Mouse (Mus musculus): Measurements from ENCODE around the gene Sncg. TPM values are rescaled to one million over a fixed set of nuclear protein-coding genes. Genes with fewer than 3 reads are reported as not detected.
"Not testable (repeated sequence)": the region's sequence is repeated elsewhere in the genome, so short reads cannot be mapped to it uniquely, and the experiment has no call there.

Gene Sncg
- polyA plus RNA-seq (2014; fragmentation: Nextera tagmentation; extraction: Ambion mirVana): 74.9 and 76.8 TPM in 2 replicates

DNA sequence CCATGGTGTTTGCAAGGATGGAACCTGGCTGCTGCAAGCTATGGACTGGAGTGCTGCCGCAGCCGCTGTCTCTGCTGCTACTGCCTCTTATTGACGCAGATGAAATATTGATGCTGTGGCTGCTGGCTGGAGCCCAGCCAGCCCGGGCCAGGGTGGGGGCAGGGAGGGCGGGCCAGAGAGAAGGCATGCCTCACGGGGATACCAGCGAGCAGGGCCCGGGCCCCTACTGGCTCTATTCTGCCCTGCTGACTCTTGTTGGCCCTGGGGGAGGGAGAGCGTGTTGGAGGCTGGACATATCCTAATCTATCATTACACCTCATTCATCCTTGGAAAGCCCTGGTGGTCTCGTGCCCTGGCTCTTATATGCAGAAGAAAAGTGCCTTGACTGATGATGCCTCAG is at the start of gene Sncg:
Gene Sncg, minus strand, starts transcription at position 213 of the 400 bp plus-strand sequence.
- Histone ChIP-seq H3K27me3 (replicated peaks; ENCODE audit: control insufficient read depth, insufficient read depth, low read length) (no peaks in the 10 kb centered on the region), H3K36me3 (ENCODE audit: control insufficient read depth, insufficient read depth, low read length) (no peaks in the 10 kb centered on the region), H3K4me3 (ENCODE audit: low read depth, low read length) (no peak within 1 kb of the TSS), H3K4me1 (ENCODE audit: control insufficient read depth, insufficient read depth, low read length) (peaks cover 9% of the 10 kb centered on the region), H3K9me3 (ENCODE audit: control insufficient read depth, low read length) (no peaks in the 10 kb centered on the region), H3K27ac (replicated peaks; ENCODE audit: low read depth, low read length) (no peak within 1 kb of the TSS), H3K4me2 (ENCODE audit: low read depth, low read length) (no peak within 1 kb of the TSS), H3K9ac (ENCODE audit: low read depth, low read length) (no peak within 1 kb of the TSS)
- DNase-seq (ENCODE audit: low spot score) (no peak), ATAC-seq (ENCODE audit: low read depth) (no peak)
- 57% methylated on average over 10 of the region's 10 CpGs for WGBS

DNA sequence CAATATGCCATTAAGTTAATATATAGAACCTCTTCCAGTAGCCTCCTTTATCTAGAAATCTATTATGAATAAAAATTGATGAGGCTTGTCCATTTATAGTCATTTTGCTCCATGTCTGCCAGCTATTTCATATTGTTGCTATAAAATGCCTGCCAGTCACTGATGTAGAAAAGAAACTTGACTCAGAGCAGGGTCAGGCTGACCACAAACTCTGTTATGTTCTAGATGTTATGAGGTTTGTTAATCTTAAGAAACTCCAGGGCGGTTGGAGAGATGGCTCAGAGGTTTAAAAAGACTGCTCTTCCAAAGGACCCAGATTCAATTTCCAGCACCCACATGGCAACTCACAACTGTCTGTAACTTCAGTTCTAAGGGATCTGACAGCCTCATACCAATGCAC is 46.5 kb upstream of the Sncg start:
- no peak overlapping the region for H3K4me2 ChIP-seq (ENCODE audit: low read depth, low read length)
- no peak for ATAC-seq (ENCODE audit: low read depth)
- 88% methylated on average over 1 of the region's 1 CpGs for WGBS
- H3K36me3 ChIP-seq (ENCODE audit: control insufficient read depth, insufficient read depth, low read length): peaks cover 89% of the 10 kb centered on the region
- no peak overlapping the region for H3K4me3 ChIP-seq (ENCODE audit: low read depth, low read length)
- H3K27ac ChIP-seq (replicated peaks; ENCODE audit: low read depth, low read length): no peak overlapping the region
- no peaks in the 10 kb centered on the region for H3K9me3 ChIP-seq (ENCODE audit: control insufficient read depth, low read length)
- DNase-seq (ENCODE audit: low spot score): no peak
- H3K9ac ChIP-seq (ENCODE audit: low read depth, low read length): no peak overlapping the region
- no peaks in the 10 kb centered on the region for H3K27me3 ChIP-seq (replicated peaks; ENCODE audit: control insufficient read depth, insufficient read depth, low read length)
- H3K4me1 ChIP-seq (ENCODE audit: control insufficient read depth, insufficient read depth, low read length): no peaks in the 10 kb centered on the region

DNA sequence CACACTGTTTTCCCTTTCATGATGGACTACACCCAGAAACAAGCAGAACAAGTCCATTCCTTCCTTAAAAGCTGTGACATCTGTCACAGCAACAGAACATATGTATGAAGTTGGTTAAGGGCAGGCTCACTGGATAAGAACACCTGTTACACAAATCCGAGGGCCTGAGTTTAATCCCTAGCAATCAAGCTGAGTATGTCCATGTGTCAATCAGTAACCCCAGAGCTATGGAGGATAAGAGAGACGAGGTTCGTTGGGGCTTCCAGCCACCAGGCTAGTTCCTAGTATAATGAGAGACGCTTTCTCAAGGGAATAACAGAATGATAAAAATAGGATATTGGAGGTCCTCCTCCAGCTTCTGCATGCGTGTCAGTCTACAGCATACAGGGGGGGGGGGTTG is 42.9 kb upstream of the Sncg start:
- peaks cover 86% of the 10 kb centered on the region for H3K36me3 ChIP-seq (ENCODE audit: control insufficient read depth, insufficient read depth, low read length)

DNA sequence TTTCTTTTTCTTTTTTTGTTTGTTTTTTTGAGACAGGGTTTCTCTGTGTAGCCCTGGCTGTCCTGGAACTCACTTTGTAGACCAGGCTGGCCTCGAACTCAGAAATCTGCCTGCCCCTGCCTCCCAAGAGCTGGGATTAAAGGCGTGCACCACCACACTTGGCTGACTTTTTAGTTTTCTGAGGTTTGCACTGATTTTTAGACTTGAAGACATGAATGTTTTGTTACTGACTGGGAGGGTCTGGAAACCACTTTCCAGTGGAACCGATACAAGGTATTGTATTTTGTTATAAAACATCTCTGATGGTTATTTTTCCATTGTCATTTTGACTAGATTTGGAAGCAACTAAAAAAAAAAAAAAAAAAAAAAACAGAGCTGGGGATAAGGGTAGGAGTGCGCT is 42.4 kb upstream of the Sncg start:
- H3K4me2 ChIP-seq (ENCODE audit: low read depth, low read length); H3K27ac ChIP-seq (replicated peaks; ENCODE audit: low read depth, low read length); H3K9ac ChIP-seq (ENCODE audit: low read depth, low read length); H3K9me3 ChIP-seq (ENCODE audit: control insufficient read depth, low read length); H3K27me3 ChIP-seq (replicated peaks; ENCODE audit: control insufficient read depth, insufficient read depth, low read length); DNase-seq (ENCODE audit: low spot score); ATAC-seq (ENCODE audit: low read depth); H3K4me1 ChIP-seq (ENCODE audit: control insufficient read depth, insufficient read depth, low read length); H3K4me3 ChIP-seq (ENCODE audit: low read depth, low read length): not testable (repeated sequence)
- H3K36me3 ChIP-seq (ENCODE audit: control insufficient read depth, insufficient read depth, low read length): peaks cover 86% of the 10 kb centered on the region
- 90% methylated on average over 4 of the region's 4 CpGs for WGBS

More for the DNA sequence above, 42.9 kb upstream of the Sncg start:
- Histone ChIP-seq H3K4me1 (ENCODE audit: control insufficient read depth, insufficient read depth, low read length) (no peaks in the 10 kb centered on the region), H3K4me2 (ENCODE audit: low read depth, low read length) (no peak overlapping the region), H3K27me3 (replicated peaks; ENCODE audit: control insufficient read depth, insufficient read depth, low read length) (no peaks in the 10 kb centered on the region), H3K27ac (replicated peaks; ENCODE audit: low read depth, low read length) (no peak overlapping the region), H3K9ac (ENCODE audit: low read depth, low read length) (no peak overlapping the region), H3K9me3 (ENCODE audit: control insufficient read depth, low read length) (no peaks in the 10 kb centered on the region), H3K4me3 (ENCODE audit: low read depth, low read length) (no peak overlapping the region)
- DNase-seq (ENCODE audit: low spot score) (peak; percentile 62), ATAC-seq (ENCODE audit: low read depth) (peak; percentile 74)
- 75% methylated on average over 5 of the region's 5 CpGs for WGBS

DNA sequence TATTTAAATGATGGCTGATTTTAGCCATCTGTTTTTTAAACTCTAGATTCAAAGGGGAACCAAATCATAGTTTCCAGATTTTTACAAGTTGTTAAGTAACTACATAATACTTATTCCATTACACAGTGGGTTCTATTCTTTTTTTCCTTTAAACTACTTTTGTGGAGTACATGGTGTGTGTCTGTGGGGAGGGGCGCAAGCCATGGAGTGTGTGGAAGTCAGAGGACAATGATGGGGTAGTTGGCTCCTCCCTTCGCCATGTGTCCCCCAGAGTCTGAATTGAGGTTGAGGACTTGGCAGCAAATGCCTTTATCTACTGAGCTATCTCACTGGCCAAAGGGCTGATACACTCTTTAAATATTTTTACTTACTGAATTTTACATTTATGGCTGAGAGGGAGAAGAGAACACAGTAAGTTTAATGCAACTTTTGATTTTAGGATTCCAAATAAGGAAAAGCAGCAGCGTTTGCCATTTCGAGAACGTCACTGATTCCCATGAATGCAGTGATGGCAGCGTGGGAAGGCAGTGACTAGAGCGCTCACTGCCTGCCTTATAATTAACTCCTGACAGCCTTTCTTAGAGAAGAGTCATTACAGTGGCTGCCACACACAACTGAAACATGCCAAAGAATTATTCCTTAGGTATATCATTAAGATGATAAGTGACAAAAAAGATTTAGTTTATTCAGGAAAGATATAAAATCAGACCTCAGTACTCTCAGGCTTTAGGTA is 37.7 kb upstream of the Sncg start:
- Histone ChIP-seq H3K4me2 (ENCODE audit: low read depth, low read length) (no peak overlapping the region), H3K36me3 (ENCODE audit: control insufficient read depth, insufficient read depth, low read length) (peaks cover 84% of the 10 kb centered on the region), H3K4me3 (ENCODE audit: low read depth, low read length) (no peak overlapping the region), H3K4me1 (ENCODE audit: control insufficient read depth, insufficient read depth, low read length) (no peaks in the 10 kb centered on the region), H3K9ac (ENCODE audit: low read depth, low read length) (no peak overlapping the region), H3K27me3 (replicated peaks; ENCODE audit: control insufficient read depth, insufficient read depth, low read length) (no peaks in the 10 kb centered on the region), H3K9me3 (ENCODE audit: control insufficient read depth, low read length) (no peaks in the 10 kb centered on the region), H3K27ac (replicated peaks; ENCODE audit: low read depth, low read length) (no peak overlapping the region; the same call in 1 of the 2 replicates)
- 85% methylated on average over 7 of the region's 7 CpGs for WGBS
- no peak for DNase-seq (ENCODE audit: low spot score)
- no peak for ATAC-seq (ENCODE audit: low read depth)

DNA sequence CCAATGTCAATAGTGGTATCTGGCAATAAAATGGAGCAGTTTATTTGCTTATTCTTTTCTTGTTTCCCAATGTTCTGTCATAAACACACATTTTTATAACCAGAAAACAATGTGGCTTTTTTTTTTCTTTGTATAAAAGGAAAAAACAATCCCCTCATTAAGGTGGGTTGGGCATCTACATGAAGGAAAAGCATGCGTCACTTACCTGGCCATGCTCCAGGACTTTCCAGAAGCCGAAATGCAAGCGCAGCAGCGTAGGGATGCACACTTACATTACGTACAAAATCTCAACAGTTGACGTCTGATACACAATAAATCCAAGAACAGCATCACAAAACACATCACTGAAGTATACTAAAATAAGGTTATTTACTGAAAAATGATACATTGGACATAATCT is 36.1 kb upstream of the Sncg start:
- DNase-seq (ENCODE audit: low spot score) (no peak), ATAC-seq (ENCODE audit: low read depth) (no peak)
- Histone ChIP-seq H3K36me3 (ENCODE audit: control insufficient read depth, insufficient read depth, low read length) (peaks cover 83% of the 10 kb centered on the region), H3K4me3 (ENCODE audit: low read depth, low read length) (no peak overlapping the region), H3K4me1 (ENCODE audit: control insufficient read depth, insufficient read depth, low read length) (no peaks in the 10 kb centered on the region), H3K9me3 (ENCODE audit: control insufficient read depth, low read length) (no peaks in the 10 kb centered on the region), H3K9ac (ENCODE audit: low read depth, low read length) (no peak overlapping the region), H3K27ac (replicated peaks; ENCODE audit: low read depth, low read length) (no peak overlapping the region), H3K4me2 (ENCODE audit: low read depth, low read length) (no peak overlapping the region), H3K27me3 (replicated peaks; ENCODE audit: control insufficient read depth, insufficient read depth, low read length) (no peaks in the 10 kb centered on the region)
- 95% methylated on average over 6 of the region's 6 CpGs for WGBS

DNA sequence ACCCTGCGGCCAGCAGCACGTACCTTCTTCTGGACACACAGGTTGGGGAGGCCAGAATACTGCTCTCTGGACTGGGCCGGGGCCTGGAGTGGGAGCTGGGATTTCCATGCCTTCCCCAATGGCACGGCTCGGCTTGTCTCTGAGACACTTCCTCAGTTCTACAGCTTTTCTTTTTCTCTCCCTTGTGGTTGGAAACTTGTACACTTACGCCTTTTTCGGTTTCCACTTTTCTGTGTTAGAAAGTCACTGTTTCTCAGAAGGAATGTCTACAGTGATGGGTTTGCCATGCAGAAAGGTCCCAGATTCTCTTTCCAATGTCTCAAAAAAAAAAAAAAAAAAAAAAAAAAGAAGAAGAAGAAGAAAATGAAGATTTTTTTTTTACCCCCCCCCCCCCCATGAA is 28.8 kb upstream of the Sncg start:
- ATAC-seq (ENCODE audit: low read depth) (no peak), DNase-seq (ENCODE audit: low spot score) (no peak)
- Histone ChIP-seq H3K9me3 (ENCODE audit: control insufficient read depth, low read length) (no peaks in the 10 kb centered on the region), H3K9ac (ENCODE audit: low read depth, low read length) (no peak overlapping the region), H3K27ac (replicated peaks; ENCODE audit: low read depth, low read length) (no peak overlapping the region), H3K4me2 (ENCODE audit: low read depth, low read length) (no peak overlapping the region), H3K4me1 (ENCODE audit: control insufficient read depth, insufficient read depth, low read length) (no peaks in the 10 kb centered on the region), H3K4me3 (ENCODE audit: low read depth, low read length) (no peak overlapping the region), H3K27me3 (replicated peaks; ENCODE audit: control insufficient read depth, insufficient read depth, low read length) (no peaks in the 10 kb centered on the region), H3K36me3 (ENCODE audit: control insufficient read depth, insufficient read depth, low read length) (peaks cover 75% of the 10 kb centered on the region)
- 91% methylated on average over 7 of the region's 7 CpGs for WGBS

DNA sequence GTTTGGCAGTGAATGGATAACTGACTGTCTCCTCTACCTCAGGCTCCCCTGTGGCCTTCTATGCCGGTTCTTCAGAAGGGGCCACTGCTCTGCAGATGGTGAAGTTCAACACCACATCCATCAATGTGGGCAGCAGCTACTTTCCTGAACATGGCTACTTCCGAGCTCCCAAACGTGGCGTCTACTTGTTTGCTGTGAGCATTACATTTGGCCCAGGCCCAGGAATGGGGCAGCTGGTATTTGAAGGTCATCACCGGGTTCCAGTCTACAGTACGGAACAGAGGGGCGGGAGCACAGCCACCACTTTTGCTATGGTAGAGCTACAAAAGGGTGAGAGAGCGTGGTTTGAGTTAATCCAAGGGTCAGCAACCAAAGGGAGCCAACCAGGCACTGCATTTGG is 28.3 kb upstream of the Sncg start:
- DNase-seq (ENCODE audit: low spot score): no peak

DNA sequence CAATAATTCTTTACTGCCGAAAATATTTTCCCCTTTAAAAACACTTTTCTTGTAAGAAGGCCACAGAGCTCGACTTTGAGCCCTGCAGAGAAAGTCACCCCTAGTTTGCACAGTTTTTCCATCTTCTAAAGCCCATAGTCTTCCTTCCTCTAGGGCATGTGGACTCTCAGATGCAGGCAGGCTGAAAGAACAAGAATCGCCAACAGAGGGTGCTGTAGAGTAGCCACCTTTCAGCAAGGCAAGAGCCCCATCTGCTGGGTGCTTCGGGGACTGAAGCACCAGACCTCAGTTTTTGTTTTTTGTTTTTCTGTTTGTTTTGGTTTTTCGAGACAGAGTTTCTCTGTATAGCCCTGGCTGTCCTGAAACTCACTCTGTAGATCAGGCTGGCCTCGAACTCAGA is 26.5 kb upstream of the Sncg start:
- no peaks in the 10 kb centered on the region for H3K4me1 ChIP-seq (ENCODE audit: control insufficient read depth, insufficient read depth, low read length)
- no peak overlapping the region for H3K4me2 ChIP-seq (ENCODE audit: low read depth, low read length)
- no peak overlapping the region for H3K27ac ChIP-seq (replicated peaks; ENCODE audit: low read depth, low read length)
- ATAC-seq (ENCODE audit: low read depth) (no peak), DNase-seq (ENCODE audit: low spot score) (peak; percentile 61)
- H3K9ac ChIP-seq (ENCODE audit: low read depth, low read length): no peak overlapping the region
- H3K27me3 ChIP-seq (replicated peaks; ENCODE audit: control insufficient read depth, insufficient read depth, low read length): no peaks in the 10 kb centered on the region
- peaks cover 60% of the 10 kb centered on the region for H3K36me3 ChIP-seq (ENCODE audit: control insufficient read depth, insufficient read depth, low read length)
- H3K9me3 ChIP-seq (ENCODE audit: control insufficient read depth, low read length): no peaks in the 10 kb centered on the region
- 56% methylated on average over 6 of the region's 6 CpGs for WGBS
- no peak overlapping the region for H3K4me3 ChIP-seq (ENCODE audit: low read depth, low read length)

More for the DNA sequence above, 28.3 kb upstream of the Sncg start:
- Histone ChIP-seq H3K4me3 (ENCODE audit: low read depth, low read length) (no peak overlapping the region), H3K4me1 (ENCODE audit: control insufficient read depth, insufficient read depth, low read length) (no peaks in the 10 kb centered on the region), H3K36me3 (ENCODE audit: control insufficient read depth, insufficient read depth, low read length) (peaks cover 74% of the 10 kb centered on the region), H3K27ac (replicated peaks; ENCODE audit: low read depth, low read length) (no peak overlapping the region), H3K4me2 (ENCODE audit: low read depth, low read length) (no peak overlapping the region), H3K9ac (ENCODE audit: low read depth, low read length) (no peak overlapping the region), H3K27me3 (replicated peaks; ENCODE audit: control insufficient read depth, insufficient read depth, low read length) (no peaks in the 10 kb centered on the region), H3K9me3 (ENCODE audit: control insufficient read depth, low read length) (no peaks in the 10 kb centered on the region)
- no peak for ATAC-seq (ENCODE audit: low read depth)
- WGBS: 90% methylated on average over 8 of the region's 8 CpGs
